Mouse (Mus musculus) lung, embryonic 14.5 days (tissue): ENCODE data around the gene Chd9. TPM values are rescaled to one million over a fixed set of nuclear protein-coding genes. Genes with fewer than 3 reads are reported as not detected.

Experiments
- ATAC-seq: fragments of 200-750 bp; cut with Nextera tagmentation; 2 replicates; pipeline ENCODE4 v1.8.0; 2017; ENCODE audit warnings: mild to moderate bottlenecking, moderate TSS enrichment, moderate library complexity; ENCODE audit not compliant: insufficient read depth
- DNase-seq: peaks from one replicate; pipeline ENCODE4 v3.0.0-alpha.2; 2015
- H3K27ac ChIP-seq: fragments of 300-500 bp; sonication (generic); 2 replicates; pipeline ENCODE4 v1.5.1; 2014; ENCODE audit warnings: low read depth, mild to moderate bottlenecking, moderate library complexity
- H3K27me3 ChIP-seq: fragments of 300-500 bp; sonication (generic); 2 replicates; pipeline ENCODE4 v1.6.1; 2014; ENCODE audit warnings: low read length, control low read depth; ENCODE audit not compliant: insufficient read depth
- H3K36me3 ChIP-seq: fragments of 300-500 bp; sonication (generic); 2 replicates; pipeline ENCODE4 v1.6.1; 2014; ENCODE audit warnings: control low read depth; ENCODE audit not compliant: insufficient read depth
- H3K4me1 ChIP-seq: fragments of 300-500 bp; sonication (generic); 2 replicates; pipeline ENCODE4 v1.6.1; 2014; ENCODE audit warnings: antibody characterized with exemption, control low read depth; ENCODE audit not compliant: insufficient read depth
- H3K4me2 ChIP-seq: fragments of 300-500 bp; sonication (generic); 2 replicates; pipeline ENCODE4 v1.6.1; 2014; ENCODE audit warnings: mild to moderate bottlenecking
- H3K4me3 ChIP-seq: fragments of 300-500 bp; sonication (generic); 2 replicates; pipeline ENCODE4 v1.5.1; 2014; ENCODE audit warnings: low read depth, low read length
- H3K9ac ChIP-seq: fragments of 300-500 bp; sonication (generic); 2 replicates; pipeline ENCODE4 v1.6.1; 2014
- H3K9me3 ChIP-seq: fragments of 300-500 bp; sonication (generic); 2 replicates; pipeline ENCODE4 v1.6.1; 2016; ENCODE audit warnings: low read depth, low read length, control low read depth
- CTCF ChIP-seq: IDR thresholded peaks from 2 replicates; pipeline ENCODE4 v1.5.1; 2016; ENCODE audit warnings: antibody characterized with exemption, low read depth
- WGBS: fragments of 180-500 bp; shearing (Covaris S2); extraction: QIAGEN DNeasy Blood & Tissue Kit; methylation state at CpG from one replicate; pipeline ENCODE4 v1.1.7; 2014; 5-methylcytosine and 5-hydroxymethylcytosine counted together
- polyA plus RNA-seq: library from polyadenylated mRNA; unstranded; fragments of >200 nt; fragmentation: Nextera tagmentation; extraction: Ambion mirVana; gene quantifications from 2 replicates; pipeline ENCODE4 v1.2.1, GENCODE M21; 2014

Chd9 gene
- polyA plus RNA-seq, 1 experiment from 2014 or later, result 72.5 TPM

DNA sequence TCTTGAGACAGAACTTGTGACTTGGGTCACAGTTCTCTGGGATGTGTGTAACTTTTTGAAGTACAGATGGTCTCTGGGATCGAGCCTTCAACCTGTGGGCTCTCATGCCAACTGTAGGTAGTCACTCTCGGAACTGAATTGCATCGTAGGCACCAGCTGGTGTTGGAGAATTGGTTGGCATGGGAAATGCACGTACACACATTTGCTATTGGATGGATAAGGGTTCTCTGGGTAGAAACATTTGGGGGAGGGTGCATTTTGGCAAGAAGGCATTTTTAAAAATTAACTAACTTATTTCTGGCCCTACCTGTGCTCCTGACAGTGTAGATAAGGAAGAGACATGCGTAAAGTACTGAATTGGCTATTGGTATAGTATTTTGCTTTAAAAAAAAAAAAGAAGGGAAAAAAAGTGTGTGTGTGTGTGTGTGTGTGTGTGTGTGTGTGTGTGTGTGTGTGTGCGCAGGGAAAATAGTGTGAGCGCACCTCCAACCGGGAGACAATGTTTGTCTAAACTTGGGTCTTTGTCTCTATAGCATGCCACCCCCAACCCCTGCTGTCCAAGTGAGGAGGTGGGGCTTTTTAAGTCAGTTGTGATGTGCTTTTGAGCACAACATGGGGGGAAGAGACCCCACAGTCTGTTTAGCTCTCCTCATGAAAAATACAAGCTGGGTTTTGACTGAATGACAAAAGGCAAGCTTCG, 26.0 kb downstream of the Chd9 start:
- ATAC-seq (no peak; the same call in 1 of the 2 replicates), DNase-seq (no peak)
- no peak for TF ChIP-seq CTCF
- Histone ChIP-seq H3K27me3 (no peaks in the 10 kb centered on the region), H3K27ac (peak overlapping the region; percentile 78; the same call in 1 of the 2 replicates), H3K36me3 (no peaks in the 10 kb centered on the region), H3K4me3 (no peak overlapping the region), H3K9ac (no peak overlapping the region), H3K4me2 (peak overlapping the region; percentile 40), H3K4me1 (peaks cover 6% of the 10 kb centered on the region; the same call in 1 of the 2 replicates), H3K9me3 (no peaks in the 10 kb centered on the region)
- 56% methylated on average over 9 of the region's 9 CpGs for WGBS

DNA sequence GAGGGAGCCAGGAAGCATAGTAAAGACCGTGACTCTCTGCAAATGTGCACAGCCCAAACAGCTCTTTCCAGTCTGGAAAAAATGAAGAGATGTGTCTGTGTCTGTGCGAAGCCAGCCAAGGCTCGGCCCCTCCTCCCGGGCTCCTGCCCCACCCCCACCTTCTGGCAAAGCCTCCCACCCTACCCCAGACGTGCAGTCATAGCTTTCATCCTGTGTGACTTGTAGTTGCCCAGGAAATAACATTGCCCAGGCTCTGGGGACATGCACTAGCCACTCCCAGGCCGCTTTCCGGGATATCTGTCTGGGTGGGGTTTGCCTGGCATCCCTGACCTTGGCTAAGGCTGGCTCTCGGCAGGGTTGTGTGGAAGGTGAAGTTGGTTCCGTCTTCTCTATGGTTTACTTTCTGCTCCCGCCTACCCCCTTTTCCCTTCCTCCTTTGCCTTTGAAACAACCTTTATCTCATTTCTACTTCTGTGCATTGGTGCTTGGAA, 26.6 kb downstream of the Chd9 start:
- Histone ChIP-seq H3K4me2 (peak overlapping the region; percentile 40), H3K9me3 (no peaks in the 10 kb centered on the region), H3K9ac (no peak overlapping the region), H3K4me1 (peaks cover 9% of the 10 kb centered on the region), H3K36me3 (no peaks in the 10 kb centered on the region), H3K27ac (peak overlapping the region; percentile 78; the same call in 1 of the 2 replicates), H3K27me3 (no peaks in the 10 kb centered on the region), H3K4me3 (no peak overlapping the region)
- whole genome bisulfite sequencing, result 15% methylated on average over 10 of the region's 10 CpGs
- ATAC-seq (peak; percentile 87), DNase-seq (peak; percentile 66)
- no peak for TF ChIP-seq CTCF

GRCm38 (mm10) chr8:90856171-90856570, 28.0 kb downstream of the Chd9 start:
- ATAC-seq (no peak), DNase-seq (no peak)
- H3K9me3 ChIP-seq, result no peaks in the 10 kb centered on the region
- H3K27ac ChIP-seq, result no peak overlapping the region
- no peak overlapping the region for H3K9ac ChIP-seq
- peaks cover 9% of the 10 kb centered on the region for H3K4me1 ChIP-seq
- no peak for TF ChIP-seq CTCF
- H3K4me2 ChIP-seq, result no peak overlapping the region
- no peaks in the 10 kb centered on the region for H3K27me3 ChIP-seq
- no peaks in the 10 kb centered on the region for H3K36me3 ChIP-seq
- 84% methylated on average over 3 of the region's 3 CpGs for WGBS
- no peak overlapping the region for H3K4me3 ChIP-seq

- H3K36me3 ChIP-seq, result no peaks in the 10 kb centered on the region
- no peak for TF ChIP-seq CTCF
- no peak overlapping the region for H3K4me3 ChIP-seq
- H3K27me3 ChIP-seq, result no peaks in the 10 kb centered on the region
- no peaks in the 10 kb centered on the region for H3K9me3 ChIP-seq
- no peak overlapping the region for H3K4me2 ChIP-seq
- H3K4me1 ChIP-seq, result peaks cover 13% of the 10 kb centered on the region
- ATAC-seq (no peak), DNase-seq (no peak)
- no peak overlapping the region for H3K9ac ChIP-seq
- 53% methylated on average over 1 of the region's 1 CpGs for WGBS
- no peak overlapping the region for H3K27ac ChIP-seq
Measured at GRCm38 (mm10) chr8:90856952-90857351, 28.8 kb downstream of the Chd9 start.

- H3K27me3 ChIP-seq, result no peaks in the 10 kb centered on the region
- H3K9ac ChIP-seq, result no peak overlapping the region
- H3K27ac ChIP-seq, result no peak overlapping the region
- no peaks in the 10 kb centered on the region for H3K9me3 ChIP-seq
- DNase-seq (no peak), ATAC-seq (no peak)
- no peak overlapping the region for H3K4me3 ChIP-seq
- H3K36me3 ChIP-seq, result no peaks in the 10 kb centered on the region
- WGBS, result 90% methylated on average over 2 of the region's 2 CpGs
- peaks cover 19% of the 10 kb centered on the region for H3K4me1 ChIP-seq
- H3K4me2 ChIP-seq, result no peak overlapping the region
- no peak for TF ChIP-seq CTCF
Measured at GRCm38 (mm10) chr8:90858071-90858470, 29.9 kb downstream of the Chd9 start.

GRCm38 (mm10) chr8:90861266-90861944, 33.3 kb downstream of the Chd9 start:
- H3K36me3 ChIP-seq, result no peaks in the 10 kb centered on the region
- no peaks in the 10 kb centered on the region for H3K9me3 ChIP-seq
- no peak overlapping the region; the same call in 1 of the 2 replicates for H3K9ac ChIP-seq
- no peak for TF ChIP-seq CTCF
- no peak overlapping the region for H3K4me3 ChIP-seq
- DNase-seq (no peak), ATAC-seq (peak; percentile 25; the same call in 1 of the 2 replicates)
- H3K27ac ChIP-seq, result peak overlapping the region; percentile 91
- H3K4me1 ChIP-seq, result peaks cover 13% of the 10 kb centered on the region
- H3K4me2 ChIP-seq, result peak overlapping the region; percentile 23; the same call in 1 of the 2 replicates
- 13% methylated on average over 9 of the region's 9 CpGs for WGBS
- H3K27me3 ChIP-seq, result no peaks in the 10 kb centered on the region

DNA sequence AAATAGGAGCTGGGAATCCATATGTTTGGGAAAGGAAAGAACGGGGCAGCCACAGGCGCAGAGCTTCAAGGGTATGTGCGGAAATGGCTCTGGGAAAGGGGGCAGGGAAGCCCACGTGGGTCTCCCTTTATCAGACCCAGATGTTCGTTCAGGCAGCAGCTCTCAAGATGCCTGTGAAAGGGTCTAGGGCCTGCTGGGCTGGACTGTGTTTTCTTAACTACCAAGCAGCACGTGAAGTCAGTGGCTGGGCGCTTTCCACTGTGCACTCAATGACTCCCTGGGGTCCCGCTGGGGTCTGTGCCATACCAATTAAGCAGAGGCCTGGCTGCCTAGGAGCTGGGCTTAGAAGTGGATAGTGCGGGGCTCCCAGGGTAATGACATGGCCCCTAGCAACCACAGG, 33.9 kb downstream of the Chd9 start:
- Histone ChIP-seq H3K27ac (peak overlapping the region; percentile 91), H3K27me3 (no peaks in the 10 kb centered on the region), H3K9ac (no peak overlapping the region), H3K36me3 (no peaks in the 10 kb centered on the region), H3K4me2 (peak overlapping the region; percentile 31; the same call in 1 of the 2 replicates), H3K4me1 (peaks cover 13% of the 10 kb centered on the region), H3K4me3 (no peak overlapping the region), H3K9me3 (no peaks in the 10 kb centered on the region)
- no peak for TF ChIP-seq CTCF
- DNase-seq (peak; percentile 76), ATAC-seq (peak; percentile 90)
- WGBS, result 6% methylated on average over 9 of the region's 9 CpGs
